Mouse (Mus musculus) small intestine, adult 2 months (tissue): ENCODE data around the gene Itgb5. TPM values are rescaled to one million over a fixed set of nuclear protein-coding genes. Genes with fewer than 3 reads are reported as not detected.

Experiments used
- H3K27ac ChIP-seq: fragments of 200-500 bp; 2 replicates; pipeline ENCODE4 v1.5.1; 2012; ENCODE audit warnings: low read depth, low read length, control low read depth, inconsistent platforms; ENCODE audit not compliant: insufficient read depth
- H3K27me3 ChIP-seq: fragments of 200-500 bp; 2 replicates; pipeline ENCODE4 v1.6.1; 2012; ENCODE audit warnings: mild to moderate bottlenecking, moderate library complexity, low read length, inconsistent platforms; ENCODE audit not compliant: control insufficient read depth, insufficient read depth
- H3K36me3 ChIP-seq: fragments of 200-500 bp; 2 replicates; pipeline ENCODE4 v1.6.1; 2012; ENCODE audit warnings: mild to moderate bottlenecking, low read length, control low read depth, inconsistent platforms; ENCODE audit not compliant: control insufficient read depth, insufficient read depth
- H3K4me1 ChIP-seq: fragments of 200-500 bp; 2 replicates; pipeline ENCODE4 v1.6.1; 2012; ENCODE audit warnings: low read length, inconsistent platforms, mixed read lengths; ENCODE audit not compliant: control insufficient read depth, insufficient read depth, insufficient read length
- H3K4me3 ChIP-seq: fragments of 200-500 bp; 2 replicates; pipeline ENCODE4 v1.5.1; 2012; ENCODE audit warnings: low read depth, mild to moderate bottlenecking, control low read depth, inconsistent platforms, low read length, moderate library complexity
- CTCF ChIP-seq: fragments of 200-500 bp; IDR thresholded peaks from 2 replicates; pipeline ENCODE4 v1.5.1; 2012; ENCODE audit warnings: low read depth, mild to moderate bottlenecking, control low read depth, inconsistent platforms, low read length, moderate library complexity, mixed read lengths; ENCODE audit not compliant: insufficient replicate concordance, insufficient read length; ENCODE audit errors: extremely low read depth
- POLR2A ChIP-seq: fragments of 200-500 bp; IDR thresholded peaks from 2 replicates; pipeline ENCODE4 v1.6.1; 2012; ENCODE audit warnings: low read depth, mild to moderate bottlenecking, control low read depth, inconsistent platforms, low read length, moderate library complexity
- WGBS: fragments of 180-500 bp; shearing (Covaris S2); methylation state at CpG from one replicate; pipeline ENCODE4 v1.1.7; 2018; 5-methylcytosine and 5-hydroxymethylcytosine counted together
- polyA plus RNA-seq: library from polyadenylated mRNA; depleted of rRNA; stranded (reverse); fragments of >200 nt; gene quantifications from 2 replicates; pipeline ENCODE4 v1.2.3, GENCODE M21; 2012

Gene Itgb5
- polyA plus RNA-seq, 1 experiment: 80.3 TPM

- Histone ChIP-seq H3K36me3 (peaks cover 3% of the 10 kb centered on the region; the same call in 1 of the 2 replicates), H3K27ac (no peak overlapping the region), H3K4me3 (no peak overlapping the region), H3K4me1 (peaks cover 1% of the 10 kb centered on the region; the same call in 1 of the 2 replicates), H3K27me3 (no peaks in the 10 kb centered on the region)
- no peak for TF ChIP-seq POLR2A
- TF ChIP-seq CTCF: no peak
- WGBS: 90% methylated on average over 4 of the region's 4 CpGs
These were observed 78.8 kb downstream of the Itgb5 start for GRCm38 (mm10) chr16:33908239-33908638.

GRCm38 (mm10) chr16:33914997-33915396 lies 85.5 kb downstream of the Itgb5 start:
- 0 out of 2 replicates have a peak, but pooled peaks cover 4% of the 10 kb centered on the region for H3K36me3 ChIP-seq
- H3K27ac ChIP-seq: no peak overlapping the region
- no peaks in the 10 kb centered on the region for H3K27me3 ChIP-seq
- TF ChIP-seq CTCF (no peak), POLR2A (no peak)
- H3K4me1 ChIP-seq: peaks cover 7% of the 10 kb centered on the region; the same call in 1 of the 2 replicates
- WGBS: 78% methylated on average over 4 of the region's 4 CpGs
- no peak overlapping the region for H3K4me3 ChIP-seq

DNA sequence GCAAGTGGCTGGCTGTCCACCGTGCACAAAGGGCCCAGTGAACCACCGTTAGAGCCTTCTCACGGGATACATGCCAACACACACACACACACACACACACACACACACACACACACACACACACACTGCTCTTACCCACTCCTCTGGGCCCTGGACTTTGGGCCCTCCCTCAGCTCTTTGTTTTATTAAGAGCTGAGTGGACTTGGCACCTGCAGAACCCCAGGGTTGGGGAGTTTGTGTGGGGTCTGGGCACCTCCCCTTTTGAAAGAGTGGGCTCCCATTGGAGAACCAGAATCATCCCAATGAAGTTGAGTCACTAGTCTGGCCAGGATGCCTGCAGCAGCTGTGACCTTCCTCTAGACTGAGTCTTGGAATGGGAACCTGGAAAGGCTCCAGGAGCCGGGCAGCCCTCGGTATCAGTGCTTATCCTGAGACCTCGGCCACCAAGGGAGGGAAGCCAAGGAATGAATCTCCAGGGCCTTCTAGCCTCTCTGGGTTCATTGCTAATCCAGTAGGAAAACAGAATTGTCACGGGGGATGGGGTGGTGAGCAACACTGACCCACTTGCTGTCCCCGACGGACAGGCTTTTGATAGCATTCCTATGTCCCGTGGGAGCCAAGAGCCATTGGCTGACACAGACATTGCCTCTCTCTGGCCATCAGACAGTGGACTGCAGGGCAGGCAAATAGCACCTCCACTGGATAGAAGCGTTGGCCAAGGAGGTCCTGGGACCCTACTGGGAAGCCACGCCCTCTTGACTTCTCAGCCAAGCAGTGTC lies 87.2 kb downstream of the Itgb5 start:
- peak overlapping the region; percentile 43; the same call in 1 of the 2 replicates for H3K27ac ChIP-seq
- 27% methylated on average over 12 of the region's 12 CpGs for WGBS

GRCm38 (mm10) chr16:33917390-33917789 lies 87.9 kb downstream of the Itgb5 start:
- Histone ChIP-seq H3K36me3 (peaks cover 6% of the 10 kb centered on the region; the same call in 1 of the 2 replicates), H3K27me3 (no peaks in the 10 kb centered on the region), H3K4me1 (peaks cover 9% of the 10 kb centered on the region), H3K4me3 (no peak overlapping the region), H3K27ac (peak overlapping the region; percentile 43; the same call in 1 of the 2 replicates)
- WGBS: 55% methylated on average over 5 of the region's 5 CpGs
- no peak for TF ChIP-seq POLR2A
- TF ChIP-seq CTCF: no peak

More for the DNA sequence above, 87.2 kb downstream of the Itgb5 start:
- Histone ChIP-seq H3K4me3 (no peak overlapping the region), H3K4me1 (peaks cover 7% of the 10 kb centered on the region; the same call in 1 of the 2 replicates), H3K36me3 (peaks cover 7% of the 10 kb centered on the region; the same call in 1 of the 2 replicates), H3K27me3 (no peaks in the 10 kb centered on the region)
- TF ChIP-seq CTCF: no peak
- no peak for TF ChIP-seq POLR2A

DNA sequence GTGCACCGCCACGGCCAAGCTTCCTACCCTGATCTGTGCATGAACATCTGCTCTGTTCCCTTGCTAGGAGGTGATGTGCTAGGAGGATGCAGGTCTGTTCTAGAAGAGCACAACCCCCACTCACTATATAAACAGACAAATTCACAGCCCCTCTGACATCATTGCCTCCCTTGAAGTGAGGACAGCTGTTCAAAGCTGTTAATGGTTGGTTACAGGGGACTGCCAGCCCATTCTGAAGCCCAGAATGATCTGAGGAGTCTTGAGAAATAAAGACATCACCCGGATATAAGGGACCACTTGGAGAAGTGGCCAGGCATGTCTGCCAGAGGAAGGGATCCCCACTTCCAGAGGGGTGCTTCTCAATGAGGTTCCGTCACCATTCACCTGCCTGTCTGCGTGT lies 88.5 kb downstream of the Itgb5 start:
- Histone ChIP-seq H3K27ac (no peak overlapping the region), H3K36me3 (peaks cover 6% of the 10 kb centered on the region; the same call in 1 of the 2 replicates), H3K27me3 (no peaks in the 10 kb centered on the region), H3K4me1 (peaks cover 9% of the 10 kb centered on the region), H3K4me3 (no peak overlapping the region)
- WGBS: 85% methylated on average over 5 of the region's 5 CpGs
- TF ChIP-seq CTCF (no peak), POLR2A (no peak)

DNA sequence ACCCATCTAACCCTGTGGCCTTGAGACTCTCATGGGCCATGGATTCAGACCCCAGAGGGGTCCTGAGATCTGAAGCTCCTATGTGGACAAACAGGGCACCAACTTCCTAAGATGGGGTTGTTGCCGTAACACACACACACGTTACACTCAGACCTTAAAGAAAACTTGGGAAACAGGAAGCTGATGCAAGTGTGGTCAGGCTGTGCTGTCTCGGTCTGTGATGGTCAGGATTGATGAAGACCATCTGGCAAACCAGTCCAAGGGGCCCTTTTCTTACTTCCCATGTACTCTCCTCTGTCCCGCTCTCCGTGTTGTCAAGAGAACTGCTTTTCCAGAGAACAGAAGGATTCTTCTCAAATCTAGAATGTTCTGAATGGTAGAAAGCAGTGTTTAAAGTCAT lies 92.0 kb downstream of the Itgb5 start:
- TF ChIP-seq CTCF: no peak
- no peak for TF ChIP-seq POLR2A
- no peaks in the 10 kb centered on the region for H3K27me3 ChIP-seq
- peak overlapping the region; percentile 84; the same call in 1 of the 2 replicates for H3K27ac ChIP-seq
- 72% methylated on average over 5 of the region's 5 CpGs for WGBS
- no peak overlapping the region for H3K4me3 ChIP-seq
- peaks cover 6% of the 10 kb centered on the region; the same call in 1 of the 2 replicates for H3K36me3 ChIP-seq
- H3K4me1 ChIP-seq: peaks cover 4% of the 10 kb centered on the region; the same call in 1 of the 2 replicates
